Mouse (Mus musculus): Measurements from ENCODE around the gene Synj1. TPM values are rescaled to one million over a fixed set of nuclear protein-coding genes. Genes with fewer than 3 reads are reported as not detected.

Synj1 gene
- polyA plus RNA-seq, 1 experiment from 2014 or later: 20.5 TPM

DNA sequence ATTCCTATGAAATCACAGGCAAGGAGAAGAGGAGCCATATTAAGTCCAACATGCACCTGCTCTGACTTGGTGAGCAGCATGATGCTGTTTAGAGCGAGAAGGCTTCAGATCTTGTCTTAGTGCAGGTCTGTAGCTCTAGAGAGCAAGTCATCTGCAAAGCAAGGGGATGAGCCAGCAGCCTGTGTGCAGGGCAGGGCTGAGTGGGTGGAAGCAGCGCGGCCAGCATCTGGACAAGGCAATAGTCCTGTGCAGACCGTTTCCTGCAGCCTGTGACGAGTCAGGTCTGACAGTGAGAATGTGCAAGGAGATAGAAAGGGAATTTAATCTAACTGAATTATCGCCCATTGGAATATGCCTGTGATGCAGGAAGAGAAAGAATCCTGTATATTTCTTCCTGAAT is 40.1 kb downstream of the Synj1 start:
- 84% methylated on average over 6 of the region's 6 CpGs for WGBS
- Histone ChIP-seq H3K9ac (ENCODE audit: low read depth, low read length) (no peak overlapping the region), H3K36me3 (ENCODE audit: control insufficient read depth, insufficient read depth, low read length) (peaks cover 4% of the 10 kb centered on the region; the same call in 1 of the 2 replicates), H3K4me2 (no peak overlapping the region), H3K27me3 (replicated peaks; ENCODE audit: control insufficient read depth, insufficient read depth, low read length) (no peaks in the 10 kb centered on the region), H3K4me1 (replicated peaks; ENCODE audit: control insufficient read depth, insufficient read depth, low read length) (no peaks in the 10 kb centered on the region), H3K4me3 (ENCODE audit: low read depth, low read length) (no peak overlapping the region), H3K9me3 (ENCODE audit: control insufficient read depth, low read length) (no peaks in the 10 kb centered on the region), H3K27ac (ENCODE audit: low read depth, low read length) (no peak overlapping the region)
- DNase-seq (ENCODE audit: low spot score) (no peak), ATAC-seq (replicated peaks; ENCODE audit: low FRiP score) (no peak)

DNA sequence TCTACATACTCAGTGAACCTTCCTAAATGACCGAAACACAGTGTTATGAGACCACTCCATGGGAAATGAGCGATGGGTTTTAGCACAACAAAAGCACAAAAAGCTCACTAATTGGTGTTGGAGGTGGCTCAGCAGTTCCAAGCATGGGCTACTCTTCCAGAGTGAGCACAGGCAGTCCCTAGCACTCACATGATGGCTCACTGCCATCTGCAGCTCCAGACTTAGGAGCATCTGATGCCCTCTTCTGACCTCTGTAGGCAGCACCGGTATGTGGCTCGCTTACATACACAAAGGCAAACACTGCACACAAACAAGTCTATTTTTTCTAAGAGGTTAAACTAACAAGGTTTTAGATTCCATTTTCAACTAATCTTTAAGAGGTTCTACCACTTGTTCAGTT is 44.9 kb downstream of the Synj1 start:
- Histone ChIP-seq H3K36me3 (ENCODE audit: control insufficient read depth, insufficient read depth, low read length) (peaks cover 12% of the 10 kb centered on the region; the same call in 1 of the 2 replicates), H3K4me1 (replicated peaks; ENCODE audit: control insufficient read depth, insufficient read depth, low read length) (peaks cover 10% of the 10 kb centered on the region), H3K27me3 (replicated peaks; ENCODE audit: control insufficient read depth, insufficient read depth, low read length) (no peaks in the 10 kb centered on the region), H3K27ac (ENCODE audit: low read depth, low read length) (no peak overlapping the region), H3K4me3 (ENCODE audit: low read depth, low read length) (no peak overlapping the region), H3K9me3 (ENCODE audit: control insufficient read depth, low read length) (no peaks in the 10 kb centered on the region), H3K4me2 (no peak overlapping the region), H3K9ac (ENCODE audit: low read depth, low read length) (no peak overlapping the region)
- no peak for ATAC-seq (replicated peaks; ENCODE audit: low FRiP score)
- 86% methylated on average over 4 of the region's 4 CpGs for WGBS
- DNase-seq (ENCODE audit: low spot score): no peak

DNA sequence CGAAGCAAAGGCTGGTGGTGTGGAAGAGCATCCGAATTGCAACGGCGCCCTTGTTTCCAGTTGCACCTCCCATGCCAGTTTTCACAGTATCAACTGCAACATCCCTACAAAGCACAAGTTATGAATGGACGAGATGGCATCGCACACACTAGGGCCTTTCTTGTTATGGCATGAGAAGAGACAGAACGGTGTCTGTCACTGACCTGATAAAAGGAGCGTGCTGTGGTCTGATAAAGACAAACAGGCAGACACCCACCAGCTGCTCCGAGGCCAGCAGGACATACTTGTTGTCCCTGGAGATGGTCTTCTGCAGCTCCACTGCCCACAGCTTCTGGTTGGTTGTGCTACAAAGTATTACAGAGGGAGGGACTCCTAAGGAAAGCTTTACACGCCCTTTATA is 46.8 kb downstream of the Synj1 start:
- WGBS: 57% methylated on average over 10 of the region's 10 CpGs
- peak; percentile 99 for ATAC-seq (replicated peaks; ENCODE audit: low FRiP score)
- Histone ChIP-seq H3K27me3 (replicated peaks; ENCODE audit: control insufficient read depth, insufficient read depth, low read length) (no peaks in the 10 kb centered on the region), H3K27ac (ENCODE audit: low read depth, low read length) (peak overlapping the region; percentile 81), H3K9ac (ENCODE audit: low read depth, low read length) (no peak overlapping the region), H3K4me3 (ENCODE audit: low read depth, low read length) (no peak overlapping the region), H3K36me3 (ENCODE audit: control insufficient read depth, insufficient read depth, low read length) (peaks cover 12% of the 10 kb centered on the region; the same call in 1 of the 2 replicates), H3K4me1 (replicated peaks; ENCODE audit: control insufficient read depth, insufficient read depth, low read length) (peaks cover 10% of the 10 kb centered on the region), H3K9me3 (ENCODE audit: control insufficient read depth, low read length) (no peaks in the 10 kb centered on the region), H3K4me2 (peak overlapping the region; percentile 55; the same call in 1 of the 2 replicates)
- DNase-seq (ENCODE audit: low spot score): peak; percentile 45

DNA sequence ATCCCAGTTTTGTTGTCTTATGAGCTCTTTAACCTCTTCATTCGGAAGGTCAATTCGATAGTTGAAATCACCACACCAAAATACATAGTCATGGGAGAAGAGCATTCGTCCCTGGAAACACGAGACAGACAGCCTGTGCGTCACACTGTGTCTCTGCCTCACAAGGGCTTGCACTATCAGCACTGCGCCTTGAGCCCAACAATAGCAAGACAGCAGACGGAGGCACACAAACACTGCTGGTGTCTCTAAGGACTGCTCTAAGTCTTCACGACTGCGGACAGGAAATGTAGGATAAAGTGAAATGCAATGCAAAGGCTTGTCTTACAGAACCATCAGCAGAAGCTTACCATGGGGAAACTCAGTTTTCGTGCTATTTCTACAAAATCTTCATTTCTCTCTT is 47.2 kb downstream of the Synj1 start:
- H3K9me3 ChIP-seq (ENCODE audit: control insufficient read depth, low read length): no peaks in the 10 kb centered on the region
- H3K27ac ChIP-seq (ENCODE audit: low read depth, low read length): peak overlapping the region; percentile 81
- H3K27me3 ChIP-seq (replicated peaks; ENCODE audit: control insufficient read depth, insufficient read depth, low read length): no peaks in the 10 kb centered on the region
- ATAC-seq (replicated peaks; ENCODE audit: low FRiP score): peak; percentile 81
- 71% methylated on average over 10 of the region's 10 CpGs for WGBS
- peak overlapping the region; percentile 55; the same call in 1 of the 2 replicates for H3K4me2 ChIP-seq
- H3K9ac ChIP-seq (ENCODE audit: low read depth, low read length): no peak overlapping the region
- peaks cover 10% of the 10 kb centered on the region; the same call in 1 of the 2 replicates for H3K36me3 ChIP-seq (ENCODE audit: control insufficient read depth, insufficient read depth, low read length)
- H3K4me3 ChIP-seq (ENCODE audit: low read depth, low read length): no peak overlapping the region
- H3K4me1 ChIP-seq (replicated peaks; ENCODE audit: control insufficient read depth, insufficient read depth, low read length): peaks cover 10% of the 10 kb centered on the region
- no peak for DNase-seq (ENCODE audit: low spot score)

DNA sequence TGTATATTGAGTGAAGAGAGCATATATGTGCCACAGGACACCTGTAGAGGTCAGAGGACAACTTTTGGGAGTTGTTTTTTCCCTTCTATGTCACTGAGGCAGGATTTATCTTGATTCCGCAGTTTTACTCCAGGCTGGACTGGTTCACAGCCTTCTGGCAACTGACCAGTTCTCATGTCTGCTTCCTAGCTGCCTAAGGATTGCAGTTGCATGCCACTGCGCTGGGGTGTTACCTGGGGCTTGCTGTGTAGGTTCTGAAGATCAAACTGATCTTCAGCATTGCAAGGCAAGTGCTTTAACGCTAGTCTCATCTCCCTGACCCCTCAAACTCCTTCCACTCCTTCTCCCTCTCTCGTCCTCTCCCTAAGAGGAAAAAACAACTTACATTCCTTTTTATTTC is 47.9 kb downstream of the Synj1 start:
- Histone ChIP-seq H3K36me3 (ENCODE audit: control insufficient read depth, insufficient read depth, low read length) (peaks cover 10% of the 10 kb centered on the region; the same call in 1 of the 2 replicates), H3K27ac (ENCODE audit: low read depth, low read length) (peak overlapping the region; percentile 81), H3K4me2 (no peak overlapping the region), H3K27me3 (replicated peaks; ENCODE audit: control insufficient read depth, insufficient read depth, low read length) (no peaks in the 10 kb centered on the region), H3K4me1 (replicated peaks; ENCODE audit: control insufficient read depth, insufficient read depth, low read length) (peaks cover 10% of the 10 kb centered on the region), H3K9ac (ENCODE audit: low read depth, low read length) (no peak overlapping the region), H3K4me3 (ENCODE audit: low read depth, low read length) (no peak overlapping the region), H3K9me3 (ENCODE audit: control insufficient read depth, low read length) (no peaks in the 10 kb centered on the region)
- DNase-seq (ENCODE audit: low spot score): no peak
- WGBS: 89% methylated on average over 4 of the region's 4 CpGs
- ATAC-seq (replicated peaks; ENCODE audit: low FRiP score): no peak

DNA sequence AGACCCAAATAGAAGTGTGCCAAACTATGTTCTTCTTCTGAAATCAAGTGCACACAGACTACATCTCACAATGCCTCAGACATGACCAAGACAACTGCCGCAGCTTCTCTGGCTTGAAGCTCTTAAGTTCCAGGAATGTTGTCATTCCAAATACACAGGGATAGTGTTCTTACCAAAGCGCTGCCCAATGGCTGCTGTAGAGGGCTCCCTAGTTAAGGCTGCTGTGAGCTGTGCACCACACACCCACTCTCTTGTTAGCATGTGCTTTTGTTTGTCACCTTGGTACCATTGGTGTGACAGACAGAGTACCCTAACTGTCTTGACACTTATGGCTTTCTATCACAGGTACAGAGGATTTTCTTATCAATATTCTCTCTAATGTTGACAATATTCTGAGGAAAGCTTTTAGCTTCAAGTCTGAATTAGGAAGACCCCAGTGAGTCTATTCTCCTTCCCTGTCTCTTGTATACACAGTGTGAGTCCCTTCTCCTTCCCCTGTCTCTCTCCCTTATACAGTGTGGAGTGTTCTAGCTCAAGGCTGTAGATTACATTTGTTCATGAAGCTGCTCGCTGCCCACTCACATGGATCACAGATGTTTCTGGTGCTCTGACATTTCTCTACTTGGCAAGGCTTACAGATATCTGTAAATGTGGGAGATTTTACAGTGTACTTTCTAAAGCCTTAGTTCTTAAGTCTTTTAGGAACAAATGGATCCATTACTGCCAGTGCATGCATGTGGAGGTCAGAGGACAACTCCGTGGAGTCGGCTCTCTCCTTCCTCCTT is 52.6 kb downstream of the Synj1 start:
- H3K9me3 ChIP-seq (ENCODE audit: control insufficient read depth, low read length): no peaks in the 10 kb centered on the region
- 80% methylated on average over 5 of the region's 5 CpGs for WGBS
- H3K9ac ChIP-seq (ENCODE audit: low read depth, low read length): no peak overlapping the region
- H3K4me1 ChIP-seq (replicated peaks; ENCODE audit: control insufficient read depth, insufficient read depth, low read length): peaks cover 1% of the 10 kb centered on the region
- H3K4me2 ChIP-seq: no peak overlapping the region
- no peak overlapping the region for H3K27ac ChIP-seq (ENCODE audit: low read depth, low read length)
- peaks cover 8% of the 10 kb centered on the region; the same call in 1 of the 2 replicates for H3K36me3 ChIP-seq (ENCODE audit: control insufficient read depth, insufficient read depth, low read length)
- H3K4me3 ChIP-seq (ENCODE audit: low read depth, low read length): no peak overlapping the region
- DNase-seq (ENCODE audit: low spot score) (no peak), ATAC-seq (replicated peaks; ENCODE audit: low FRiP score) (no peak)
- H3K27me3 ChIP-seq (replicated peaks; ENCODE audit: control insufficient read depth, insufficient read depth, low read length): no peaks in the 10 kb centered on the region

DNA sequence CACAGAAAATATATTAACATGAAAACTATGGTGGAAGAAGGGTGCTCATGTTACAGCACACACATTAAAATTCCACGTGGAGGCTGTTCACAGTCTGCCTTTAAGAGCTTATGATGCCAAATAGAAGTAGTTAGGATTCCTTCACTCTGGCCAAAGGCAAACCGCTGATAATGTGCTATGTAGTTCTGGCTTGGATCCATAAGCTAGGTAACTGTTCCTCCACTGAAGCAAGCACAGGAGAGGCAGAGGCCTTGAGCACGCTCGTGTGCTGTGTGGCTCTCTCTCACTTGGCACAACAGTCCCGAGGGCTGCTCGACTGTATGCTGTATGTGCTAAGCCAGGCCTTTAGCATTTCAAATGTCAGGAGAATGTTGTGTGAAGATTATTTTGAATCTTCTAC is 55.6 kb downstream of the Synj1 start:
- 87% methylated on average over 6 of the region's 6 CpGs for WGBS
- no peak overlapping the region for H3K4me2 ChIP-seq
- ATAC-seq (replicated peaks; ENCODE audit: low FRiP score) (no peak), DNase-seq (ENCODE audit: low spot score) (no peak)
- no peaks in the 10 kb centered on the region for H3K9me3 ChIP-seq (ENCODE audit: control insufficient read depth, low read length)
- no peak overlapping the region for H3K9ac ChIP-seq (ENCODE audit: low read depth, low read length)
- H3K27me3 ChIP-seq (replicated peaks; ENCODE audit: control insufficient read depth, insufficient read depth, low read length): no peaks in the 10 kb centered on the region
- no peak overlapping the region for H3K27ac ChIP-seq (ENCODE audit: low read depth, low read length)
- H3K4me3 ChIP-seq (ENCODE audit: low read depth, low read length): no peak overlapping the region
- peaks cover 6% of the 10 kb centered on the region for H3K4me1 ChIP-seq (replicated peaks; ENCODE audit: control insufficient read depth, insufficient read depth, low read length)
- peaks cover 7% of the 10 kb centered on the region; the same call in 1 of the 2 replicates for H3K36me3 ChIP-seq (ENCODE audit: control insufficient read depth, insufficient read depth, low read length)

DNA sequence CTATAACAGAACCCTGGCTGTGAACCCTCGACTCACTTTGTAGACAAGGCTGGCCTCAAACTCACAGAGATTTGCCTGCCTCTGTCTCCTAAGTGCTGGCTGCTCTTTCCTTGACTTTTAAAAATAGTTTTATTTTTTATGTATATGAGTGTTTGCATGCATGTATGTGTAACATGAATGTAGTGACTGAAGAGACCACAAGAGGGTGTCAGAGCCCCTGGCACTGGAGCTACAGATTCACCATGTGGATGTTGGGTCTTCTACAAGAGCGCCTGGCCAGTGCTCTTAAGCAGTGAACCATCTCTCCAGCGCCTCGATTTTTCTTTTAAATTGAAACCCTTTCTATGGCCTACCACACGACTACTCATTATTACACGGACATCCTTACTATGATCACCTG is 57.3 kb downstream of the Synj1 start:
- no peak overlapping the region for H3K9ac ChIP-seq (ENCODE audit: low read depth, low read length)
- 86% methylated on average over 6 of the region's 6 CpGs for WGBS
- H3K4me2 ChIP-seq: no peak overlapping the region
- H3K27me3 ChIP-seq (replicated peaks; ENCODE audit: control insufficient read depth, insufficient read depth, low read length): no peaks in the 10 kb centered on the region
- H3K4me3 ChIP-seq (ENCODE audit: low read depth, low read length): no peak overlapping the region
- no peak for ATAC-seq (replicated peaks; ENCODE audit: low FRiP score)
- H3K4me1 ChIP-seq (replicated peaks; ENCODE audit: control insufficient read depth, insufficient read depth, low read length): peaks cover 6% of the 10 kb centered on the region
- H3K27ac ChIP-seq (ENCODE audit: low read depth, low read length): no peak overlapping the region
- no peak for DNase-seq (ENCODE audit: low spot score)
- H3K36me3 ChIP-seq (ENCODE audit: control insufficient read depth, insufficient read depth, low read length): peaks cover 9% of the 10 kb centered on the region; the same call in 1 of the 2 replicates
- no peaks in the 10 kb centered on the region for H3K9me3 ChIP-seq (ENCODE audit: control insufficient read depth, low read length)

DNA sequence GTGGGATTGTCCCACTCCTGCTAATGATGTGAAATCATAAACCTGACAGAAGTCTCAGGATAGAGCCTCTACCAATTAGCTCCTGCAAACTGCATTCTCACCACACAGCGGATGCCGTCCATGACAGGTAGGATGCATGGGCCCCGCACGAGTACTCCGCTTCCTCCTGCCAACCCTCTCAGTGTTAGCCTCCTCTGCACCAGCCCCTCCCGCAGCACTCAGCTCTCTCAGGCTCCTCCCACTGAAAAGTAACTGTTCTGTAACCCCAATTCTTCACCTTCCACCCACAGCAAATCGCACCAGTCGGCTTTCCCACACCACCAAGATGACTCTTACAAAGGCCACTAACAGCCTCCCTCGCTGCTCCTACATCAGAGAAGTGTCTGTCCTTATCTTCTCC is 58.0 kb downstream of the Synj1 start:
- no peak for ATAC-seq (replicated peaks; ENCODE audit: low FRiP score)
- peaks cover 9% of the 10 kb centered on the region; the same call in 1 of the 2 replicates for H3K36me3 ChIP-seq (ENCODE audit: control insufficient read depth, insufficient read depth, low read length)
- WGBS: 89% methylated on average over 9 of the region's 9 CpGs

More for the DNA sequence above, 58.0 kb downstream of the Synj1 start:
- H3K9me3 ChIP-seq (ENCODE audit: control insufficient read depth, low read length): no peaks in the 10 kb centered on the region
- no peak overlapping the region for H3K9ac ChIP-seq (ENCODE audit: low read depth, low read length)
- H3K4me2 ChIP-seq: no peak overlapping the region
- H3K4me3 ChIP-seq (ENCODE audit: low read depth, low read length): no peak overlapping the region
- H3K27me3 ChIP-seq (replicated peaks; ENCODE audit: control insufficient read depth, insufficient read depth, low read length): no peaks in the 10 kb centered on the region
- peaks cover 6% of the 10 kb centered on the region for H3K4me1 ChIP-seq (replicated peaks; ENCODE audit: control insufficient read depth, insufficient read depth, low read length)
- H3K27ac ChIP-seq (ENCODE audit: low read depth, low read length): no peak overlapping the region
- DNase-seq (ENCODE audit: low spot score): no peak
